Mouse (Mus musculus): ENCODE data around the gene Car2.

DNA sequence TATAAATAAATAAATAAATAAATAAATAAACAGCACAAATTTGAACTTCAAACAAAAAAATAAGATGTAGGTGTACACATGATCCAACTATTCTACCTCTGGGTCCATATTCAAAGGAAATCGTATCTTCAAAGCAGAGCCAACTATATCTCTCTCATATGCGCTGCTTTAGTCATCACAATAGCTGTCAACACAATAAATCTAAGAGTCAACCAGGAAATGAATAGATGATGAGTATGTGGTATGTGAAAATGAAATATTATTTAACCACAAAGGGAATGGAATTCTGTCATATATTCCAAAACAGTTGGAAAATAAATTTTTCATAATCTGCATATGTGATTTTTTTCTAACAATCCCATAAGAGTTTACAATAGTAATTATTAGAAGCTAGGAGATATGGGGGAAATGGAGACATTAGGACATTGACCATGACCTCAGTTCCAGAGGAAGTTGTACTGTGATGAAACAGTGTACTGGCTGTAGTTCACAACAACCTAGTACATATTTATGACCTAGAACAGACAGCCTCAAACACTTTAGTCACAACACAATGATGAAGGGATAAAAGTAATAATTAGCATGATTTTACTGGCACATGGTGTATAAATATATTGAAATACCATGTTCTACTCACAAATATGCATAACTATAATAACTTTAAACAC is 37.4 kb upstream of the Car2 start:
- no peak for TF ChIP-seq CTCF (IDR thresholded peaks at IDR 0.05)
- TF ChIP-seq POLR2A (IDR thresholded peaks at IDR 0.05; ENCODE audit: insufficient read depth, low read depth, low read length): no peak
- TF ChIP-seq EP300 (IDR thresholded peaks at IDR 0.05; ENCODE audit: insufficient read depth, low read depth, low read length): no peak

Measured in heart, adult 2 months (tissue).